Mouse (Mus musculus) kidney, embryonic 16.5 days (tissue): ENCODE data around the gene H2-Oa. TPM values are rescaled to one million over a fixed set of nuclear protein-coding genes. Genes with fewer than 3 reads are reported as not detected.

Experiments
- ATAC-seq: fragments of 200-750 bp; cut with Nextera tagmentation; 2 replicates; pipeline ENCODE4 v1.8.0; 2017; ENCODE audit warnings: moderate TSS enrichment; ENCODE audit not compliant: low FRiP score, low TSS enrichment
- H3K27ac ChIP-seq: fragments of 300-500 bp; sonication (generic); 2 replicates; pipeline ENCODE4 v1.5.1; 2014; ENCODE audit warnings: low read length
- H3K27me3 ChIP-seq: fragments of 300-500 bp; sonication (generic); 2 replicates; pipeline ENCODE4 v1.6.1; 2014; ENCODE audit warnings: low read length, control low read depth, mixed read lengths; ENCODE audit not compliant: insufficient read depth
- H3K36me3 ChIP-seq: fragments of 300-500 bp; sonication (generic); 2 replicates; pipeline ENCODE4 v1.6.1; 2014; ENCODE audit warnings: low read length, control low read depth, mixed read lengths; ENCODE audit not compliant: insufficient read depth
- H3K4me1 ChIP-seq: fragments of 300-500 bp; sonication (generic); 2 replicates; pipeline ENCODE4 v1.6.1; 2014; ENCODE audit warnings: low read length, control low read depth, mixed read lengths; ENCODE audit not compliant: insufficient read depth
- H3K4me2 ChIP-seq: fragments of 300-500 bp; sonication (generic); replicated peaks from 2 replicates; pipeline ENCODE4 v1.6.1; 2014; ENCODE audit warnings: low read depth, low read length
- H3K4me3 ChIP-seq: fragments of 300-500 bp; sonication (generic); 2 replicates; pipeline ENCODE4 v1.5.1; 2014; ENCODE audit warnings: mild to moderate bottlenecking, low read length
- H3K9ac ChIP-seq: fragments of 300-500 bp; sonication (generic); replicated peaks from 2 replicates; pipeline ENCODE4 v1.6.1; 2014; ENCODE audit warnings: low read length
- H3K9me3 ChIP-seq: fragments of 300-500 bp; sonication (generic); 2 replicates; pipeline ENCODE4 v1.6.1; 2016; ENCODE audit warnings: low read length, control low read depth
- WGBS: fragments of 180-500 bp; shearing (Covaris S2); extraction: QIAGEN DNeasy Blood & Tissue Kit; methylation state at CpG from one replicate; pipeline ENCODE4 v1.1.7; 2014; 5-methylcytosine and 5-hydroxymethylcytosine counted together
- polyA plus RNA-seq: library from polyadenylated mRNA; unstranded; fragments of >200 nt; fragmentation: Nextera tagmentation; extraction: Ambion mirVana; gene quantifications from 2 replicates; pipeline ENCODE4 v1.2.1, GENCODE M21; 2015

The H2-Oa gene
- polyA plus RNA-seq, 1 experiment from 2014 or later = 0.52 TPM

- peak within 1 kb of the TSS; percentile 99 for H3K9ac ChIP-seq
- H3K4me1 ChIP-seq = peaks cover 38% of the 10 kb centered on the region
- H3K9me3 ChIP-seq = no peaks in the 10 kb centered on the region
- H3K36me3 ChIP-seq = peaks cover 41% of the 10 kb centered on the region
- ATAC-seq = peak; percentile 74
- WGBS = under 1% methylated on average over 96 of the region's 96 CpGs
- no peaks in the 10 kb centered on the region for H3K27me3 ChIP-seq
- H3K27ac ChIP-seq = peak within 1 kb of the TSS; percentile 100
- H3K4me3 ChIP-seq = peak within 1 kb of the TSS; percentile 100
- peak within 1 kb of the TSS; percentile 99 for H3K4me2 ChIP-seq
Observed at GRCm38 (mm10) chr17:34119249-34120179, 27.4 kb downstream of the H2-Oa start, which contains the start of gene H2-DMa. TSS of gene H2-DMa (plus strand) at chr17:34119541.

- H3K4me3 ChIP-seq = peak overlapping the region; percentile 100
- H3K9ac ChIP-seq = peak overlapping the region; percentile 99
- H3K4me2 ChIP-seq = peak overlapping the region; percentile 66
- peaks cover 33% of the 10 kb centered on the region for H3K36me3 ChIP-seq
- ATAC-seq = peak; percentile 16
- WGBS = under 1% methylated on average over 29 of the region's 42 CpGs
- H3K4me1 ChIP-seq = peaks cover 37% of the 10 kb centered on the region
- H3K27me3 ChIP-seq = no peaks in the 10 kb centered on the region
- H3K9me3 ChIP-seq = no peaks in the 10 kb centered on the region
- peak overlapping the region; percentile 100 for H3K27ac ChIP-seq
Observed at GRCm38 (mm10) chr17:34120180-34120723, 28.1 kb downstream of the H2-Oa start.

DNA sequence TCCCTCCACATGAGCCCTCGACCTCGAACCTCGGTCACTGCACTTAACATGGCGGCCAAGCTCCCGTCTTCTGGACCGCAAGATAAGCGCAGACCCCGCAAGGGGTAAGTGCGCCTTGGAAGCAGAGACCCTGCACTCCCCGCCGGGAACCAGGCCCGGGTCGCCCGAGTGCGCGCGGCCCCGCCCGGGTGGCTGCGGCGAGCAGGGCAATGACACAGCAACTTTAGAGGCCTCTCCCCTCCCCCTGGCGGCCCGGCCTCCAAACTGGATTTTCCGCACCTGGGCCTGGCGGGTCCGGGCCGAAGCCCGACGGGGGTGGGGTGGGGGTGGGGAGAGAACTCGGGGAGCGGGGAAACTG is 28.7 kb downstream of the H2-Oa start:
- under 1% methylated on average over 31 of the region's 31 CpGs for WGBS
- Histone ChIP-seq H3K27me3 (no peaks in the 10 kb centered on the region), H3K4me3 (peak overlapping the region; percentile 100), H3K9me3 (no peaks in the 10 kb centered on the region), H3K36me3 (peaks cover 28% of the 10 kb centered on the region), H3K4me1 (peaks cover 31% of the 10 kb centered on the region), H3K4me2 (peak overlapping the region; percentile 66), H3K27ac (peak overlapping the region; percentile 100), H3K9ac (peak overlapping the region; percentile 99)
- ATAC-seq = peak; percentile 36

- ATAC-seq = peak; percentile 75
- WGBS = under 1% methylated on average over 33 of the region's 35 CpGs
- Histone ChIP-seq H3K4me3 (peak overlapping the region; percentile 100), H3K27me3 (no peaks in the 10 kb centered on the region), H3K9me3 (no peaks in the 10 kb centered on the region), H3K27ac (peak overlapping the region; percentile 100), H3K9ac (peak overlapping the region; percentile 99), H3K36me3 (peaks cover 24% of the 10 kb centered on the region), H3K4me1 (peaks cover 28% of the 10 kb centered on the region), H3K4me2 (peak overlapping the region; percentile 66)
Observed at GRCm38 (mm10) chr17:34121172-34121878, 29.2 kb downstream of the H2-Oa start.

DNA sequence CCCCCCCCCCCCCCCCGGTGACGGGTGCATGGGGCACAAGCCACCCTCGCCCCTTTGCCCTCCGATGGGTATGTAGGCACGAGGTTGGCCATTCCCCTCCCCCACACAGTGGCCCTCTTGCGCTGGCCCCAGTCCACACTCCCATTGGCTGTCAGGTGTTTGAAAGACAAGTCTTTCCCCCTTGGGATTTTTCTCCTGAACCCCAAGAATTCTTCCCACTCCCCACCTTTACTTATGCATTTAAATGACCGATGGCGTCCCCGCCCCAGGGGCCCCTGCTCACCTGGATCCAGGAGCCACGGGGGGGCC is 29.7 kb downstream of the H2-Oa start:
- 0% methylated on average over 8 of the region's 10 CpGs for WGBS
- ATAC-seq = no peak

DNA sequence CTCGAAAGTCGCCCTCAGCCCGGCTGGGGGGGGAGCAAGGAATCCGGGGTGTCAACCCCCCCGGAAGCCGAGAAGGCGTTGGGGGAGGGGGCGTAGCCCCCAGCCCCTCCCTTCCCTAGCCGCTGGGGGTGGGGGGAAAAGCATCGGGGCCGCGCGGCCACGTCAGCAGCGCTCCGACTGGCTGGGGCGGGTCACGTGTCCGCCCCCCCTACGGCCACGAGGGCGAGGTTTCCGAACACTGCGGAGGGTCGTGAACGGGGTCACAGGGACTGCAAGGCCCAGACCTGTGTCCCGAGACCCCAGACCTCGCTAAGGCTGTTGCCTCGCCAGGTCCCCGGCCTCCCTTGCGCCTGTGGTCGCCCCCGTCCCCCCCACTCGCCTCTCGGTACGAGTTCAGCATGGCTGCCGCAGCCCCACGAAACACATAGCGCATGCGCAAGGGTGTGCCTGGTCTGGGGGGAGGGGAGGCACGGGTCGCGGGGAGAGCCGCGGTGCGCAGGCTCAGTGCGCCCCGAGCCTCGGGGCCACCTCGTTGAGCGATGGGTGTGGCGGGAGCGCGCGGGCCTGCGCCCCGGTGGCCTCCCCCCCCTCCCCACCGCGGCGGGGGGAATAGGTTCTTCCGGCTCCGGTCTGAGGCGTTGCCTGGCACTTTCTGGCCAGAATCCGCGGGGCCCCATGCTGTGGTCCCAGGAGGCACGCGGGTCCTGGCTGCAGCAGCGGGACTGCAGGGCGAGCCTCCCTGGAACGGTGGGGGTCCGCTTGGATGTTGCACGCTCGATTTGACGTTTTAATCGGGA is 30.2 kb downstream of the H2-Oa start, which contains the start of gene Brd2:
TSS of gene Brd2 (minus strand) at position 447 of the 797 bp plus-strand sequence.
- Histone ChIP-seq H3K9ac (peak within 1 kb of the TSS; percentile 99), H3K4me2 (peak within 1 kb of the TSS; percentile 66), H3K4me3 (peak within 1 kb of the TSS; percentile 100), H3K36me3 (peaks cover 14% of the 10 kb centered on the region), H3K27me3 (no peaks in the 10 kb centered on the region), H3K4me1 (peaks cover 25% of the 10 kb centered on the region), H3K27ac (peak within 1 kb of the TSS; percentile 100), H3K9me3 (no peaks in the 10 kb centered on the region)
- ATAC-seq = peak; percentile 25
- under 1% methylated on average over 71 of the region's 75 CpGs for WGBS

More for the DNA sequence above, 29.7 kb downstream of the H2-Oa start:
- no peaks in the 10 kb centered on the region for H3K27me3 ChIP-seq
- peak overlapping the region; percentile 99 for H3K9ac ChIP-seq
- peak overlapping the region; percentile 66 for H3K4me2 ChIP-seq
- H3K9me3 ChIP-seq = no peaks in the 10 kb centered on the region
- H3K4me1 ChIP-seq = peaks cover 23% of the 10 kb centered on the region
- peaks cover 19% of the 10 kb centered on the region for H3K36me3 ChIP-seq
- H3K4me3 ChIP-seq = peak overlapping the region; percentile 100
- H3K27ac ChIP-seq = peak overlapping the region; percentile 100

DNA sequence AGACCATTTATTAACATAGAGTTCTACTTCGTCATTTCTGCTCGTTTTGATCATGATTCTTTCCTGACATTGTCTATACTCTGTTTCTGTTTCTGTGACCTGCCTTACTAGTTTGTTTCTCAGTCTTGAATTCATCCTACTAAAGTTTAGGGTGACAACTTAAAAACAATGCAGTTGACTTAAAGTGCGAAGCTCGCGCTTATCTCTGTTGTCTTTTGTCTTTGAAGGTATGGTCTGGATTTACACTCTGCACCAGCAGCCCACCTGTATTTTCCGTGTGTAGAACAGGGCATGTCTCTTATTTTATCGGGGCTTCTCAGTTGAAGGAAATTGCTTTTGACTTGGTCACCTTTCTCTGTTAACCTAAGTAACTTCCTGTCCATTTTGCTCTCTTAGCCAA is 31.0 kb downstream of the H2-Oa start:
- no peak for ATAC-seq
- WGBS = 2% methylated on average over 7 of the region's 7 CpGs
- peak overlapping the region; percentile 99 for H3K9ac ChIP-seq

DNA sequence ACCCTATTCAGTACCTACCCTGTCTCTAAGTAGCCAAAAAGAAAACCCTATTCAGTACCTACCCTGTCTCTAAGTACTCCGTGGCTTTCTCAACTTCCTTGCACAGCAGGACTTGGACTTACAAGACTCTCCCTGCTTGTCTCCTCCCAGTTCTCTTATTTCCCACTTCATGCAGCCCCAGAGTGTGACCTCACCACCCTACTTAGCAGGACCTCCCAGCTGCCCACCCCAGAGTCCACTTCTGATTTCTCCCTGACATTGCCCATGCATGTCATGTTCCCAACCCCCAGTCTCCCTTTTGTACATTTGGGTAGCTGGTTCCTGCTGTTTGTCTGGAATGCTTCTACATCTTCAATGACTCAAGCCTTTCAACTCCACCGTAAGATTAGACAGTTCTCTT is 31.4 kb downstream of the H2-Oa start:
- Histone ChIP-seq H3K9me3 (no peaks in the 10 kb centered on the region), H3K9ac (peak overlapping the region; percentile 99), H3K27ac (peak overlapping the region; percentile 100), H3K4me3 (peak overlapping the region; percentile 100), H3K36me3 (peaks cover 6% of the 10 kb centered on the region), H3K27me3 (no peaks in the 10 kb centered on the region), H3K4me2 (peak overlapping the region; percentile 66), H3K4me1 (peaks cover 36% of the 10 kb centered on the region)
- no peak for ATAC-seq
- WGBS = 2% methylated on average over 2 of the region's 2 CpGs

More for the DNA sequence above, 31.0 kb downstream of the H2-Oa start:
- Histone ChIP-seq H3K36me3 (peaks cover 10% of the 10 kb centered on the region), H3K27ac (peak overlapping the region; percentile 100), H3K27me3 (no peaks in the 10 kb centered on the region), H3K4me1 (peaks cover 32% of the 10 kb centered on the region), H3K9me3 (no peaks in the 10 kb centered on the region), H3K4me3 (peak overlapping the region; percentile 100), H3K4me2 (peak overlapping the region; percentile 66)

DNA sequence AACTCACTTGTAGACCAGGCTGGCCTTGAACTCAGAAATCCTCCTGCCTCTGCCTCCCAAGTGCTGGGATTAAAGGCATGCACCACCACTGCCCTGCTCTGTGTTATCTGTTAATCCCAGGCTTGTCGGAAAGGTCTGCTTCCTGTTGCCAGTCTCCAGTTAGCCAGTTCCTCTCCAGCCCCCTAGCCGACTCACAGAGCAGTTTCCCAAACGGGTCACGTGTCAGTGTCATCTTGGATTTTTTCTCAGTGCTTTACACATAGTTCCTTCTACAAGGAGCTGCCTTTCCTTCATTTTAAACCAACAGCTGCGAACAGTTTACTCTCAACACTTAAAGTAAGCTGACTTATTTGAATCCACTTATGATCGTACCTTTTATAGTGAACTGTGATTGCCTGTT is 32.5 kb downstream of the H2-Oa start:
- H3K9me3 ChIP-seq = no peaks in the 10 kb centered on the region
- WGBS = 74% methylated on average over 6 of the region's 6 CpGs
- no peak overlapping the region for H3K27ac ChIP-seq
- peaks cover 47% of the 10 kb centered on the region for H3K4me1 ChIP-seq
- no peak for ATAC-seq
- H3K36me3 ChIP-seq = no peaks in the 10 kb centered on the region
- peak overlapping the region; percentile 3; the same call in 1 of the 2 replicates for H3K4me2 ChIP-seq
- no peak overlapping the region for H3K9ac ChIP-seq
- H3K4me3 ChIP-seq = no peak overlapping the region
- no peaks in the 10 kb centered on the region for H3K27me3 ChIP-seq
